Mouse (Mus musculus): Measurements from ENCODE around the gene Sdk1.

Sdk1 gene

DNA sequence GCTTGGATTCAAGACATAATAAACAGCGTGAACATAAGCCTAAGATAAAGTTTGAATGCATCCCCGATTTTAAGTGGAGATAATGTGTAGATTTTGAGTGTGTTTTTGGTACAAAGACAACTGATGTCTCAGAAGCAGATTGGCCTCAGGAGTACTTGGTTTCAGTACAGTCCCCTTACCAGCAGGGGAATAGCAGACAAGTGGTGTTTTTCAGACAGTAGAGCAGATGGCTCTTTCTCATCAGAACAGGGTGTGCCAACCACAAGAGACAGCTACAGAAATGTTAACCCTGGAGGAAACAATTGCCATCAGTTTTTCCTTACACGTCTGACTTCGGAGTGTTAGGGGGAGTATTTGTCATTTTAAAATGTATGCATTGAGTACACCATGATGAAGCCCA, 83.6 kb downstream of the Sdk1 start:
- DNase-seq (ENCODE audit: low spot score in 2 of 2) = no peak

DNA sequence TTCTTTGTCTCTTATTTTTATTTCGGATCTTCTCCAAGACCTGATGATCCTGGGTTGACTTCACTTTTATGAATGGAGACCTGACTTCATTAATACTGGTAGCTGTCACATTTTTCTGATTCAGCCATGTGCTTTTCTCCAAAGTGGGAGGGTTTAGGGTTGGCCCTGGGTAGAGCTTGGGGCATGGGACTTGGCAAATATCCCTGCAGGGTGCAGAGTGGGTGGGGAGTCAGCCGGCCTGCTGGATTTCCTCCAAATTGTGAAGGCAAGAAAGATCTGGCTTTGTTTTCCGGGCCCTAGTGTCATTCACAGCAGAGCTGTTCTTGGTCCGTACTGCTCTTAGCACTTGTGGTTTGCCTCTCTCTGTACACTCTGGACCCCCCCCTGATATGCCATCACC, 103.1 kb downstream of the Sdk1 start:
- DNase-seq (ENCODE audit: low spot score in 2 of 2) = no peak

DNA sequence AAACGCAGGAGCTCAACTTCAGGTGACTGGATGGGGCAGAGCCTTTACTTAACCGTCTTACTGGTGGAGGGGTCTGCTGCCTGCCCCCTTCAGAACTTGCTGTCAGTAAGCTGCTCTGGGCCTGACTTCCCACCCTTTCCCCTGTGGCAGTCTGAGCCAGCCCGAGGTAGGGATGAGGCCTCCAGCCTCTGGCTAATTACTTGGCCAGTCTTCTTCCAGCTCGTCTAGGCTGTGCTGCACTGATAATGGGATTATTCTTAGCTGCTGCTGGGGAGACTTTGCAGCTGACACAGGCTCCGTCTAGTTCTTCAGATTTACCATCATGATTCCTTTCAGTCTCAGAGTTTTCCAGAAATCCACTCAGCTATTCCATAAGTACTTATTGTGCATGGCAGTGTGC, 104.2 kb downstream of the Sdk1 start:
- DNase-seq (ENCODE audit: low spot score in 2 of 2) = no peak

DNA sequence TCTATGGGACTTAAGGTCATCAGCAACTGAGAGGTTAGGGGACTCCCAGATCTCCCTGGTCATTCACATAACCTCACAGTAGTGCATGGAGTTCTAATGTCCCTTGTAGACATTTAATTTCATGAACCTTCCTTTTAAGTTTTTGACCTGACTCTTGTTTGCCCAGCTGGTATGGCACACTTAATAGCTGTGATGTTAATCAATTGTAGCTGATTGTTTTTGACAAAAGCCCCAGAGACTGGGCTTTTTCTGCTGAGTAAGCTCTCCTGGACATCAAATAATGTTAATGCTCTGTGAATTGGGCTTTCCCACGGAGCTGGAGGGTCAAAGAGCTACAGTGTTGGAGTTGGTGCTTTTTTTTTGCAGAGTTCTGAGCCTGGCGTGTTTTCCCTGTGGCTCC, 121.4 kb downstream of the Sdk1 start:
- DNase-seq (ENCODE audit: low spot score in 2 of 2) = no peak

DNA sequence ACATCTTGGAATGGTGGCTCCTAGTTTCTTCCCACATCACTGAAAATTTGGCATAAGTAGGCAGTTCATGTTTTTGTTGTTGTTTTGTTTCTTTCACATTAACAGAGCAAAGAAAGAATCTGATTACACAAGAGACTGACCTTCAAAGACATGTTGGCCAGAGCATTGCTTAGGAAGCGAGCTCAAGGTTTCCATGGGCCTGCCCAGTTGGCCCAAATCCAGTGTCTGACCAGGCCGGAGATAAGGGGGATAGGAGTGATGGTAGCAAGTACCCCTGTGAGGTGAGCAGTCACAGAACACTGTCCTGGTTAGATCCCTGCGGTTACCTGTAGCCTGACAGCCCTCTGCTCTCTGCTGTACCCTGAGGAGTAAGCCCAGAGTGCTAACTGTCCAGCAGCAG, 122.7 kb downstream of the Sdk1 start:
- no peak for DNase-seq (ENCODE audit: low spot score in 2 of 2)

DNA sequence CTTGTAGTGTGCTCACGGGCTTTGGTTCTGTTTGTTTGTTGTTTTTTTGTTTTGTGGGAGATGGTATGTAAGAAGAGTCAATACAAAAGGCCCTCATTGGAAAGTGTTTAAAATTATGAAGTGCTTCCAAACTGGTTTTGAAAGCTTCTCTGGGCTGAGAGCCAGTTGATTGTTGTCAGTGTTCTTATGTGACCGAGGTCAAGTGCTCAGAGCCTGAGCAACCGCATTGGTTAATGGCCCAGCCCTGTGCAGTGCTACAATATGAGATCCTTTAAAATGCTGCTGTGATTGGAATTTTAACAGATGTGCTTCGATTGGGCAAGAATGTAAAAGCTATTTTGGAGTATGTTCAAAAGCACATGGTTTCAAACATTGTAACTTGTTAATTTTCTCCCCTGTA, 127.3 kb downstream of the Sdk1 start:
- DNase-seq (ENCODE audit: low spot score in 2 of 2) = no peak

DNA sequence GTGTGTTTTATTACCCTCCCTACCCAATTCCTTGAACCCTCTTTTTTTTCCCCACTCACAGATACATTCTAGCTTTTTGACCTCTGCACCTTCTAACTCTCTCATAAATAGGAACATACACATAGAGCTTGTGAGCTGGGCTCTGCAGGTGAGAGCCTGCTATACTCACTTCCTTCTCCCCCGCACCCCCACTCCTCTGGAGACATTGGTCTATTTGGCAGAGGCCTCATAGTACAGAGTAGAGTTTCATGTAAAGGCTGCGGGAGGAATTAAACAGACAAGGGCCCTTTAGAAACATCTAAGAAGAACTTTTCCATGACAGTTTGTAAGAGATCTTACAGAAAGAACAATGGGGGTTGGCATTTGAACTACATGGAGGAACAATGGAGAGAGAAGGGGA, 133.5 kb downstream of the Sdk1 start:
- DNase-seq (ENCODE audit: low spot score in 2 of 2) = no peak

DNA sequence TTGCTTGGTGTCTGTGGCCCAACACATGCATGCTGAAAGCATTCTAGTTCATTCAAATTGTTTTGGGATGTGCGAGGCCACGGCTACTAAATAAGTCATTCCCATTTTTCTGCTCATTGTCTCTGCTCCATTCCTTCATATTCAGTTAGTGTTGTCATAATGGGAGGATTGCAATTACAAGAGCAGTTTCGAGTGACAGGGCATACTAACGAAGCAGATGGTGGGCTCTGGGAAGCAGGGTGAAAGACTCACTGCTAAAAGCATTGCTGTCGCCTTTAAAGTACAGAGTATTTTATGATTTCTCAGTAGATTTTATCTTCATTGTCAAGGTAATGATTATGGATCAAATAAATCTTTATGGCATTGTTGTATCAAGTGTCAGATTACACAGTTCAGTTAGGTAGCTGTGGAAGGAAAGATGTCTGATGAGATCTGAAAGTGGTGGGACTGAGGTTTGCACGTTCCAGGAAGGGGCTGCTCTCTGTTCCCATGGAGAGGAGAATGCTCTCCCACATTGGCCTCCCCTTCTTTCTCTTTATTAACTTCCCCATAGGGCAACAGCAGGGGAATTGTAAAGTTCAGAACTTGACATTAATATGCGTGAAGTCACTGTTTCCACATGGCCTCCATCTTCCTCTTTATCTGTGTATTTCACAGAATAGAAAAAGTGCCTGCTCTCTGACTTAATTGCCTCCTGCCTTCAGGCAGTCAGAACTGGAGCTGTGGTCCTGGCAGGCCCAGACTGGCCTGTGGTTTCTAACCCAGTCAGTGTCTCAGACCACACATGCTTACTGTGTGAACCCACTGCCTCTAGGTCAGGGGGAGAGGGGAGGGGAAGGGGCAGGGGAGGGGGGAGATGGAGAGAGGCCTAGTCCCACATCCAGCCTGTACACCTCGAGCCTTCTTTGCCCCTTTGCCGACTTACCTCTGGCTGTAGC, 138.8 kb downstream of the Sdk1 start:
- DNase-seq (ENCODE audit: low spot score in 2 of 2) = no peak

DNA sequence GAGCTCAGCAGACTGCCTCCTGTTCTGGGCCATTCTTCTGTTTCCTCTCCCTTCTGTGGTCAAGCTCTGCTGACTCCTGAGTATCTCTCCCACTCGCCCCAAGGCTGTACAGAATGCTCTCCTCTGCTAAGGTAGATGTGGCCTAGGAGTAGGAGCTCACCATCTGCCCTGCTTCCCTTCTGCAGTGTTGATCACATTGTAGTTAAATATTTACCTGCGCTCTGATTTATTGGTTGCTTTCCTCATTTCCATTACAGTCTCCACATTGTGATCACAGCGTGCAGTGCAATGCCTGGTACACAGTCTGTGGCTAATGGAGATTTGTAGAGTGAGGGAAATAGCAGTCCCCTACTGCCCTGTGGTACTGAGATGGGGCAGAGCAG, 139.5 kb downstream of the Sdk1 start:
- DNase-seq (ENCODE audit: low spot score in 2 of 2) = no peak

DNA sequence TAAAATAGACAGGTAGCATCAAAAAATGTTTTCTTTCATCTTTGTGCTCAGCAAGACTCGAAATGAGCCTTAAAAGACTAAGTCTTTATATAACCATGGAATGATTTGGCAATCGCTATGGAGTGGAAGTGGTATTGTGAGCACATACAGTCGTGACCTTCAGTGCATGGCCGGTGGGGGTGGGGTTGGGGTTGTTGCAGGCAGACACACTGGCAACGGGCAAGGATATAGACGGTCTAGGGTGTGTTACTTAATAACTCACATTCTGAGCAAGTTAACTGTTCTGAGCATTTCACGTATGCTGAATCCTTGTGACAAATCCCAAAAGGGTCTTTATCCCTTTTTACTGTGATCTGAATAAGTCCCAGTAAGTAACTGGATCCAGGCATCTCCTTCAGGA, 140.3 kb downstream of the Sdk1 start:
- no peak for DNase-seq (ENCODE audit: low spot score in 2 of 2)

DNA sequence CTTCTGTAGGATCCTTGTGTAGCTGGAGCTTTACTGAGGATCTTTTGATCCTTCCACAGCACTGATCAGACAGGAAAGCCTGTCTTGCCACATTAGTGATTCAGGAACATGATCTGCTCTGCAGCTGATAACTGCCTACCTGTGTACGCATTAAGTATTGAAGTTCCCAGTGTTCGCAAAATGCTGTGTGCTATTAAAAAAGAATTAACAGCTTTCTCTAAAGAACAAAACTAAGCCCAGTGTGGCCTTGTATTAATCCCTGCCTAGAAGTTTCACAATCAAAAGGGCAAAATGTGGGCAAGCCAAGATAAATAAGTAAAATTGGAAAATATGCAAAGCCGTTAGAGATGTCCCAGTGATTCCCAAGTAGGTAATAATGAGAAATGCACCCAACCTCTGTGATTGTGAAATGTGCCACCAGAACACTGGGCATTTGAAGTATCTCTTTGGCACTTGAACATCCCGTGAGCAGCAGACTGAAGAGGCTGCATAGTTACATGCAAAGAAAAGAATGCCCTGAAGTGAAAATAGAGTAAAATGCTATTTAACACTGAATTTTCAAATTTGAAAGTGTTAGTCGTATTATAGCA, 141.1 kb downstream of the Sdk1 start:
- no peak for DNase-seq (ENCODE audit: low spot score in 2 of 2)

DNA sequence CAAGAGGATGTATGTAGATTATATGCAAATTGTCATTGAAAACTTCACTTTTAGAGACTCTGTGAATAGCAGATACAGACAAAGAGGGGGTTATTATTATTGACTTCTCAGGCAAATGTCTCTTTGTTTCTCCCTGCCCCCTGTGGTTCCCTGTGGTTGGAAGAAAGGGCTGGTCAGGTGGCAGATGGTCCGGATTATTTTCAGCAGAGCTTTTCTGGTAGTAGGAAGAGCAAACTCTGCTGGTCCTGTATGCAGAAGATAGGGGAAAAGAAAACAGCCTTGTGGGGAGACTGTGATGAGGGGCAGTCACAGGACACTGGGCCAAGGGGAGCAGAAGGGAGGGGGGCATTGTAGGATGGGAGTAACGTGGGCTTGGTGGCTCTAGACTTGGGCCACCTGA, 147.2 kb downstream of the Sdk1 start:
- no peak for DNase-seq (ENCODE audit: low spot score in 2 of 2)

DNA sequence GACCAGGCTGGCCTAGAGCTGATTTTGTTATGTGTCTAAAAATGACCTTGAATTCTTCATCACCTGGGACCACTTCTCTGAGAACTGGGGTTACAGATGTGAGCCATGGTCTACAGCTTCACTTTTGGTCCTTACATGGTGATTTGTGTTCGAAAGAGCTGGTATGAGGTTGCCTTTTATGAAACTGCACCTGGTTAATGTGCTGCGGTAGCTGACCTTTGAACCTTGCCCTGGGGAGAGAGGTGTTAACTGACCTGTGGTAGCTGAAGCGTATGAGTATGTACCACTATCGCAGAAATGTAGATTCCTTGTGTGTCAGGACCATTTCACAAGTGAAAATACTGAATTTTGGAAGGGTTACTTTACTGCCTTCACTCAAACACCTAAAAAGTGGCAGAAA, 149.3 kb downstream of the Sdk1 start:
- no peak for DNase-seq (ENCODE audit: low spot score in 2 of 2)

DNA sequence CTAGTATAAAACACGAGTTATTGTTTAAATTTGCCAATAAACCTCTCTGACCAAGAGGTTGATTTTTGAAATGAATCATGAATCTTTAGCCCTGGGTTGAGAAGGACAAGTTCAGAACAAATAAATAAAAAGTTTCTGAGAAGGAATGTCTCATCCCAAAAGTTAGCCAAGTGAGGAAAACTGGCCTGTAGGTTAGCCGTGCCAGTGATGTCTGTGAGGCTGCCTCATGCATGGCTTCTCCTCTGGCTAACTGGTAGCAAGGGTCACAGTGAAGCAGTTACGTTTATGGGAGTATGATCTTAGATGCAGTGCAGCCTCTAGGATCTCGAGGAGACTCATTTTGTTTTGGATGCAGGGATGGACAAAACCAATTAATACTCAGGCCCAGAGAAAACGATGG, 149.9 kb downstream of the Sdk1 start:
- DNase-seq (ENCODE audit: low spot score in 2 of 2) = no peak

DNA sequence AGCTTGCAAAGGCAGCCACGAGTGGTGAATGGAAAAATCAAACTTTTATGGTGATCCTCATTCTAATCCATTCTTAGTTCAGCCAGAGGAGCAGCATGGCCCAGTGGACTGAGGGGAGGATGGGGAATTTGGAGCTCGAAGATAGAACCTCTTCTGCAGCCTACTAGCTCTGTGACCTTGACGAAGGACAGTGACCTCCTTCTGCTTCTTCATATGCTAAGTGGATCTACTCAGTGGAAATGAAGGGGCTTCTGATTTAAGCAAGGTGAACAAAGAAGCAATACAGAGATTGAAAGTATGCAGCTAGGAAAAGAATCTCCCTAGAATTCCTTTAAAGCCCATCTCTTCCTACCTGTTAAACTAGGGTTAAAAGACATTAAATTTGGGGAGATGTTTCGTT, 152.6 kb downstream of the Sdk1 start:
- DNase-seq (ENCODE audit: low spot score in 2 of 2) = no peak

DNA sequence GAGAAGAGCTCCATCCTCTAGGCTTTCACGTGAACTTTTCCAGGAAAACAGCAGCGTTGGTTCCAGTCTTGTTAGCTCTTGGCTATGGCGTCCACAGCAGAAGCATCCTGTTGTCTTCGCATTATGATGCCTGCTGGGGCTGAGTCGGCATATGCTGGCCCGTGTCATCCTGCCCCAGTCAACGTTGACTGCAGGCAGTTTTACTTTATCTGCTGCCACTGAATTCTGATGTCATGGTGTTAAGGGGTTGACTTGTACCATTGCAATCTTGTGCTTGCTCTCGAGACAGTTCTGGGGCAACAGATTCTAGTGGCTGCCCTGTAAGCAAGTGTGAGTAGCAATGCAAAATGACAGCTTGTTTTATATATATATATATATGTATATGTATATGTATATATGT, 153.3 kb downstream of the Sdk1 start:
- DNase-seq (ENCODE audit: low spot score in 2 of 2) = no peak

DNA sequence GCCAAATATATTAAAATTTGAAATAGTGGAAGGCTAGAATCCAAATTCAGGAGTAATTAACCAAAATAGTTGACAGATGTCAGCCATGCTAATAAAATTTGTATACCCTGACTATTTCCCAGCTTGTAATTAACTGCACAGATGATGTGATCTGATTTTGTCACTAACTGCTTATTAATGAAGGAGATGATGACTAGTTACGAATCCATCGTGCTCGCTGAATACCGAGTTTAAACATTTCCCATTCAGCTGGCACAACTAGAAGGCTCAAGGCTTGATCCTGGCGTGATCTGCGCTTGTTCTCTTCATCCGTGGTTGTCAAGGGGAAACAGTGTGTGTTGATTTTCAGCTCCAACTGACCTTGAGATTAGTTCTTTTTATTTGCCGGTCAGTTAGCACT, 162.5 kb downstream of the Sdk1 start:
- no peak for DNase-seq (ENCODE audit: low spot score in 2 of 2)

DNA sequence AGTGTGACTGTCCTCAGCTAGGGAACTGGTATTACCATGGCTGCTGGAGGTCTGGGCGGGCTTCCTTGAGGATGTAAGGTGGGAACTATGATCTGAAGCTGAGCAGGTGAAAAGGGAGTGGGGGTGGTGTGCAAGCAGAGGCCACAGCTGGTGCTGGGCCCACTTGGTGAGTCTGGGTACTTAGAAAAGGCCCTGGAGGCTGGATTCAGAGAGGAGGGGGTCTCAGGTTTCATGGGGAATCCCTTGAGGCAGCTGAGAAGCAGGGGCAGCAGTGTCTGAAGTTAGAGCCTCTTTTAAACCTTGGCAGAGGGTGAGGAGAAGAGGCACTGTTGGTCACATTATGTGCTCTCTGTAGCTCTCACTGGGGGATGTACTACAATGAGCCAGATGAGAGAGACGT, 163.4 kb downstream of the Sdk1 start:
- DNase-seq (ENCODE audit: low spot score in 2 of 2) = no peak

DNA sequence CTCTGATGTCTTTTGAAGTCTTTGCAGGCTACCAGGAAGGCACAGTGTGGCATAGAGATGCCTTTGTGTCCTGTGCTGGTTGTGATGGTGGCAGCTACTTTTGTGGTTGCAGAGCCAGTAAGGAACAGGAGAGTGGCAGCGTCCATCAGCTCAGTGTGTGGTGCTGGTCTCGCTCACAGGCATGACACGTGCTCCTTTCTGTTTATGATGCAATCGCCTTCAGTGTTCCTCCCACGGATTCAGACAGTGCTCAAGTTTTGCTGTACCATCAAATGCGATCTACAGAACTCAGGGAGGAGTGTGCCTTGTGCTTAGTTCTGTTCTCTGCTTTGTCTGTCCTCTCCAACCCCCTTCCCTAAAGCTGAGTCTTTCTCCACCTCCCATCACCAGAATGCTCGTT, 165.6 kb downstream of the Sdk1 start:
- DNase-seq (ENCODE audit: low spot score in 2 of 2) = no peak

DNA sequence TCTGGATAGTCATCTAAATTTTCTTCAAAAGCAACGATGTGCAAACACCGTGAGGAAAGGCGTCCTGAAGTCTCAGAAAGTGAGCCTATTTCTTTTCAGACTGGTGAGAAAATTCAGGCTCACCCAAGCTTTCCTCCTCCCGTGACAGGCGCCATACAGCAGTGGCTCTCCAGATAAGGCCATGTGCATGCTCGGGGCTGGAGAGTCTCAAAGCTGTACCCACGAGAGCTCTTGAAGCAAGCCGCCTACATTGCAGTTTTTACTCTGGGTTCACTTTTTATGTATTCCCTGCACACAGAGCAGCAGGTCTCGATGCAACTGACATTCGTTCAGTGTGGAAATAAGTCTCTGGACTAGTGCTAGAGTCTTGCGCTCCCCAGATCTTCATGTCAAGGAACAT, 171.7 kb downstream of the Sdk1 start:
- DNase-seq (ENCODE audit: low spot score in 2 of 2) = no peak

DNA sequence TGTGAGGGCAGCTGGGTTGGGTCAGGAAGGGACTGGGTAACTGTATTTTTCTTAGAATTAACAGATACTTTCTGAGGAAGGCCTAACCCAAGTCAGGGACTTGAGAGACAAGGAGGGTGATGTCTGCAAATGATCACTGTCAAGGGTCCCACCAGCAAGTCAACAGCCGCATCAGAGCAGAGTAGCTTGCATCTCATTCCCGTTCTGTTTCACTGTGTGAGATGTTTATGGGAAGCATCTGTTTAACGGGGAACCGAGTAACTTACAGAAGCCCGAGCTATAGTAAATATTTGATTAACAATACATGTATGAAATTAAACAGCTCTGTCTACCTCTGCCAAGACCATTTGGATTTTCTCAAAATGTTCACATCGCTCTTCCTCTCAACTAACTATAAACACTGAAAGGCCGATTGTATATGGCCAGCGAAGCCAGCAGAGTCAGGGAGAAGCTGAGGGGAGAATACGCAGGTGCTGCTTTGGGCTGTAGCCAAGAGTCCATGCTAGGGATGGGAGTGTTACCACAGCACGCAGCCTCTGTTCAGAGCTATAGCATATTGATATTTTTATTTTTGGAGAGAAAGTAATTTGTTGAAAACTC, 174.5 kb downstream of the Sdk1 start:
- no peak for DNase-seq (ENCODE audit: low spot score in 2 of 2)

DNA sequence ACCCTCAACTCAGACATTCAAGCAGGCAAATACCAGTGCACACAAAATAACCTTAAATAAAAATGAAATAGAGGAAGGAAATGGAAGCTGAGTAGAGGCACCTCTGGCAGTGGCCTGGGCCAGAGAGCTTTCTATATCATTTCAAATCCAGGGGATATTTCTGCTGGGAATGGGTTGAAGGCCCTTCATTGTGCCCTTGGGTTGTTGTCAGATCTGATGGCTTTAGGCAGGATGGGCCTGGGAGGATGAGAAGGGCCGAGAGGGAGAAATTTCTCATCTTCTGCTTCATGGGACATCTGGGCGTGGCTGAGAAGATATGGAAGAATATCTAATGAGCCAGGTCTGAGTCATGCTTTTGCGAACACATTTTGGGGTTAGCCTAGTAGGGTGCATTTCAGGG, 186.8 kb downstream of the Sdk1 start:
- DNase-seq (ENCODE audit: low spot score in 2 of 2) = no peak

DNA sequence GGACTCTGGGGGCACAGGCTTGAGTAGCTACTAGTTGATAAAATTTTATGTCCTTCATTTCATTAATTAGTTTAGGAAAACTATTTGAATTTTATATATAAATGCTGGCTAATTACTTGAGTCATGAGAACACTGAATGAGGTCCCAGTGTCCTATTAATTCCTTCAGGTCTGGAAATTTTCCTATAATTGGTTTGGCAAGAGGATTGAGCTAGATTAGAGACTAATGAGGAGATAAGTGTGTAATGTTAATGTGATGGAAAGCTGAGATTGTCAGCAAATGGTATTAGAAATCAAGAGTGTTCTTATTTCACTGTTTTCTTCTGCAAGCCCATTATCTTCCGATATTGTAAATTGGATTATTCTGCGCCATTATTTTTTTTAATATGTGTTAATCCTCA, 192.0 kb downstream of the Sdk1 start:
- no peak for DNase-seq (ENCODE audit: low spot score in 2 of 2)
